ENCODE assay signal across 11 mouse cellular contexts in genomic region chr11:54884197-54884828, GRCm38 (mm10). TPM values are rescaled to one million over a fixed set of nuclear protein-coding genes. Genes with fewer than 3 reads are reported as not detected.
DNase-seq lines count a peak whose midpoint lies in the region; ATAC-seq and TF ChIP-seq lines count a peak whose summit lies in the region.
"Had no signal": no experiment of that assay in that cellular context is flagged by ENCODE, and none has a peak within 500 bp of the region (broad histone marks: within the 10 kb centered on the region; RNA-seq: fewer than 3 reads in every experiment).

No protein-coding gene starts in this region.

- TF ChIP-seq CTCF in kidney, adult 2 months (conservative IDR thresholded peaks at IDR 0.05; ENCODE audit: insufficient read depth, insufficient read length, low read depth, low read length), result no peak
- no peak for TF ChIP-seq CTCF in bone marrow, adult 2 months (IDR thresholded peaks at IDR 0.05; ENCODE audit: control insufficient read depth, insufficient read depth, low read length)
- no peak for TF ChIP-seq CTCF in liver, embryonic 14.5 days (IDR thresholded peaks at IDR 0.05; ENCODE audit: low read depth)

- H3K36me3 ChIP-seq in kidney, adult 2 months (ENCODE audit: control insufficient read depth, insufficient read depth, low read length), result no peaks in the 10 kb centered on the region
- no peaks in the 10 kb centered on the region for H3K36me3 ChIP-seq in liver, embryonic 14.5 days (replicated peaks; ENCODE audit: control insufficient read depth, insufficient read depth, low read depth)
- no peaks in the 10 kb centered on the region for H3K36me3 ChIP-seq in forebrain, embryonic 14.5 days (ENCODE audit: control insufficient read depth, insufficient read depth, low read length)
- H3K36me3 ChIP-seq in forebrain, embryonic 16.5 days (ENCODE audit: control insufficient read depth, insufficient read depth), result no peaks in the 10 kb centered on the region
- H3K36me3 ChIP-seq: embryonic facial prominence, embryonic 15.5 days; midbrain, embryonic 15.5 days had no signal

- H3K4me1 ChIP-seq in kidney, adult 2 months (ENCODE audit: control insufficient read depth, insufficient read depth, low read length), result peaks cover 35% of the 10 kb centered on the region
- H3K4me1 ChIP-seq in bone marrow, adult 2 months (ENCODE audit: control insufficient read depth, insufficient read depth, low read length), result peaks cover 6% of the 10 kb centered on the region; the same call in 1 of the 2 replicates
- peaks cover 0 to 16% of the 10 kb centered on the region in 2 experiments; a peak in 2 of 4 replicates for H3K4me1 ChIP-seq in liver, embryonic 14.5 days (replicated peaks; ENCODE audit: control insufficient read depth in 2 of 2, insufficient read depth in 2 of 2, low read length in 1 of 2)
- H3K4me1 ChIP-seq in forebrain, embryonic 14.5 days (ENCODE audit: control insufficient read depth, insufficient read depth, low read length), result no peaks in the 10 kb centered on the region; the same call in 1 of the 2 replicates
- H3K4me1 ChIP-seq in forebrain, embryonic 16.5 days (replicated peaks; ENCODE audit: control insufficient read depth, insufficient read depth, low read length), result no peaks in the 10 kb centered on the region
- H3K4me1 ChIP-seq: midbrain, embryonic 15.5 days had no signal

- DNase-seq in kidney, adult 2 months, result peak; percentile 68
- no peak for DNase-seq in kidney, postnatal 25 days
- peak; percentile 41 for DNase-seq in CD4-positive helper T cell, adult 2 months (ENCODE audit: low read depth, low spot score)
- DNase-seq in liver, embryonic 14.5 days (ENCODE audit: low read depth in 3 of 3, low spot score in 3 of 3), result no peak
- DNase-seq in forebrain, embryonic 14.5 days (ENCODE audit: low spot score), result no peak
- DNase-seq in layer of hippocampus, adult 9-10 months (ENCODE audit: low spot score), result no peak
- DNase-seq: retina, postnatal 1 day had no signal

- TF ChIP-seq POLR2A in kidney, adult 2 months (IDR thresholded peaks at IDR 0.05; ENCODE audit: low read depth, low read length), result no peak
- no peak for TF ChIP-seq POLR2A in bone marrow, adult 2 months (IDR thresholded peaks at IDR 0.05; ENCODE audit: borderline replicate concordance, control insufficient read depth, low read depth, low read length)

- H3K27me3 ChIP-seq in kidney, adult 2 months (replicated peaks; ENCODE audit: control insufficient read depth, insufficient read depth, low read length), result no peaks in the 10 kb centered on the region
- no peaks in the 10 kb centered on the region for H3K27me3 ChIP-seq in liver, embryonic 14.5 days (ENCODE audit: control insufficient read depth, insufficient read depth, low read length)
- H3K27me3 ChIP-seq in forebrain, embryonic 14.5 days (replicated peaks; ENCODE audit: control insufficient read depth, insufficient read depth, low read length), result no peaks in the 10 kb centered on the region
- no peaks in the 10 kb centered on the region for H3K27me3 ChIP-seq in forebrain, embryonic 16.5 days (replicated peaks; ENCODE audit: control insufficient read depth, insufficient read depth, low read length)
- H3K27me3 ChIP-seq: embryonic facial prominence, embryonic 15.5 days; midbrain, embryonic 15.5 days had no signal

- WGBS in kidney, adult 2 months, result 58% methylated on average over 5 of the region's 5 CpGs
- WGBS in bone marrow, adult 2 months, result 29% methylated on average over 5 of the region's 5 CpGs
- 39% methylated on average over 5 of the region's 5 CpGs for WGBS in liver, embryonic 14.5 days (ENCODE audit: insufficient replicate concordance)
- 78% methylated on average over 5 of the region's 5 CpGs for WGBS in forebrain, embryonic 14.5 days
- 85% methylated on average over 5 of the region's 5 CpGs for WGBS in forebrain, embryonic 16.5 days

- no peak for TF ChIP-seq EP300 in liver, embryonic 14.5 days (IDR thresholded peaks at IDR 0.05; ENCODE audit: low read depth)

- no peak overlapping the region for H3K4me3 ChIP-seq in kidney, adult 2 months (ENCODE audit: insufficient read depth, low read depth, low read length)
- no peak overlapping the region for H3K4me3 ChIP-seq in bone marrow, adult 2 months (replicated peaks; ENCODE audit: control insufficient read depth, low read depth, low read length)
- H3K4me3 ChIP-seq in liver, embryonic 14.5 days (ENCODE audit: insufficient read depth in 1 of 2, low read depth in 2 of 2, low read length in 2 of 2), result no peak overlapping the region
- H3K4me3 ChIP-seq in forebrain, embryonic 14.5 days (ENCODE audit: low read depth, low read length), result no peak overlapping the region
- no peak overlapping the region for H3K4me3 ChIP-seq in forebrain, embryonic 16.5 days (replicated peaks; ENCODE audit: low read length)
- H3K4me3 ChIP-seq: embryonic facial prominence, embryonic 15.5 days; midbrain, embryonic 15.5 days had no signal

- H3K9ac ChIP-seq in liver, embryonic 14.5 days (replicated peaks), result no peak overlapping the region
- no peak overlapping the region for H3K9ac ChIP-seq in forebrain, embryonic 14.5 days (ENCODE audit: low read length)
- no peak overlapping the region for H3K9ac ChIP-seq in forebrain, embryonic 16.5 days (replicated peaks; ENCODE audit: low read depth, low read length)
- H3K9ac ChIP-seq: embryonic facial prominence, embryonic 15.5 days; midbrain, embryonic 15.5 days had no signal

- no peak for ATAC-seq in liver, embryonic 14.5 days (ENCODE audit: insufficient read depth)
- ATAC-seq in forebrain, embryonic 14.5 days, result no peak
- no peak for ATAC-seq in forebrain, embryonic 16.5 days
- ATAC-seq: midbrain, embryonic 15.5 days had no signal

- H3K27ac ChIP-seq in kidney, adult 2 months (ENCODE audit: insufficient read depth, low read depth, low read length), result peak overlapping the region; percentile 82
- peak overlapping the region; percentile 78 for H3K27ac ChIP-seq in bone marrow, adult 2 months (ENCODE audit: control insufficient read depth, insufficient read depth, low read depth, low read length, poor library complexity)
- 0 out of 2 replicates have a peak overlapping the region, but pooled peaks have one; percentile 25 for H3K27ac ChIP-seq in liver, embryonic 14.5 days
- no peak overlapping the region for H3K27ac ChIP-seq in forebrain, embryonic 14.5 days (ENCODE audit: low read depth, low read length)
- no peak overlapping the region for H3K27ac ChIP-seq in forebrain, embryonic 16.5 days (ENCODE audit: low read length)
- H3K27ac ChIP-seq: embryonic facial prominence, embryonic 15.5 days; midbrain, embryonic 15.5 days had no signal

- H3K4me2 ChIP-seq in liver, embryonic 14.5 days (ENCODE audit: low read depth), result no peak overlapping the region
- H3K4me2 ChIP-seq in forebrain, embryonic 14.5 days (ENCODE audit: low read length), result no peak overlapping the region
- H3K4me2 ChIP-seq in forebrain, embryonic 16.5 days (ENCODE audit: low read length), result no peak overlapping the region
- H3K4me2 ChIP-seq: embryonic facial prominence, embryonic 15.5 days; midbrain, embryonic 15.5 days had no signal

- H3K9me3 ChIP-seq in liver, embryonic 14.5 days (ENCODE audit: control insufficient read depth, low read length), result no peaks in the 10 kb centered on the region
- H3K9me3 ChIP-seq in forebrain, embryonic 14.5 days (replicated peaks; ENCODE audit: control insufficient read depth, low read length), result no peaks in the 10 kb centered on the region
- H3K9me3 ChIP-seq in forebrain, embryonic 16.5 days (ENCODE audit: control insufficient read depth, low read length), result no peaks in the 10 kb centered on the region
- H3K9me3 ChIP-seq: embryonic facial prominence, embryonic 15.5 days; midbrain, embryonic 15.5 days had no signal

RNA-seq across cellular contexts. Expression of gene Gpx3, which starts 17.9 kb away (rescaled TPM):
- 28,844 and 31,623 TPM in 2 replicates for polyA plus RNA-seq in kidney, adult 2 months (2012; rRNA removed)
- polyA plus RNA-seq in bone marrow, adult 2 months (2011; ENCODE audit: insufficient read depth, insufficient read length, low replicate concordance, missing spikeins), result 86.6 and 132 TPM in 2 replicates
- 8.3 and 10.6 TPM in 2 replicates for polyA plus RNA-seq in liver, embryonic 14.5 days (2012; rRNA removed)
- polyA plus RNA-seq in liver, embryonic 14.5 days (2014; fragmentation: Nextera tagmentation; extraction: Ambion mirVana), result 26.4 and 27.0 TPM in 2 replicates
- 19.4 and 24.4 TPM in 2 replicates for polyA plus RNA-seq in forebrain, embryonic 14.5 days (2014; fragmentation: Nextera tagmentation; extraction: Ambion mirVana)
- 17.4 and 18.0 TPM in 2 replicates for polyA plus RNA-seq in forebrain, embryonic 16.5 days (2015; fragmentation: Nextera tagmentation; extraction: Ambion mirVana)

RNA-seq across cellular contexts. Expression of gene Hint1, which starts 18.1 kb away (rescaled TPM):
- 1,115 and 1,173 TPM in 2 replicates for polyA plus RNA-seq in kidney, adult 2 months (2012; rRNA removed)
- 192 and 249 TPM in 2 replicates for polyA plus RNA-seq in bone marrow, adult 2 months (2011; ENCODE audit: insufficient read depth, insufficient read length, low replicate concordance, missing spikeins)
- polyA plus RNA-seq in liver, embryonic 14.5 days (2012; rRNA removed), result 293 and 330 TPM in 2 replicates
- 442 and 509 TPM in 2 replicates for polyA plus RNA-seq in liver, embryonic 14.5 days (2014; fragmentation: Nextera tagmentation; extraction: Ambion mirVana)
- 757 and 875 TPM in 2 replicates for polyA plus RNA-seq in forebrain, embryonic 14.5 days (2014; fragmentation: Nextera tagmentation; extraction: Ambion mirVana)
- 685 and 697 TPM in 2 replicates for polyA plus RNA-seq in forebrain, embryonic 16.5 days (2015; fragmentation: Nextera tagmentation; extraction: Ambion mirVana)

RNA-seq across cellular contexts. Expression of gene Lyrm7, which starts 23.6 kb away (rescaled TPM):
- polyA plus RNA-seq in kidney, adult 2 months (2012; rRNA removed), result 1.4 and 3.9 TPM in 2 replicates
- polyA plus RNA-seq in bone marrow, adult 2 months (2011; ENCODE audit: insufficient read depth, insufficient read length, low replicate concordance, missing spikeins), result 2.2 and 11.4 TPM in 2 replicates
- 1.8 and 2.0 TPM in 2 replicates for polyA plus RNA-seq in liver, embryonic 14.5 days (2012; rRNA removed)
- 5.4 and 6.4 TPM in 2 replicates for polyA plus RNA-seq in liver, embryonic 14.5 days (2014; fragmentation: Nextera tagmentation; extraction: Ambion mirVana)
- polyA plus RNA-seq in forebrain, embryonic 14.5 days (2014; fragmentation: Nextera tagmentation; extraction: Ambion mirVana), result 11.4 and 13.2 TPM in 2 replicates
- 14.2 and 17.6 TPM in 2 replicates for polyA plus RNA-seq in forebrain, embryonic 16.5 days (2015; fragmentation: Nextera tagmentation; extraction: Ambion mirVana)

Comparison
In these comparisons a context has a peak if more than half of its experiments do, and no peak if none do; other contexts are left out.
1. DNase-seq: peak in kidney, adult 2 months (single experiment) and CD4-positive helper T cell, adult 2 months (single experiment); none in kidney, postnatal 25 days (0 of 2), liver, embryonic 14.5 days (0 of 3), forebrain, embryonic 14.5 days (single experiment) and layer of hippocampus, adult 9-10 months (single experiment).
2. H3K27ac ChIP-seq: peak in kidney, adult 2 months (single experiment), bone marrow, adult 2 months (single experiment) and liver, embryonic 14.5 days (single experiment); none in forebrain, embryonic 14.5 days (single experiment) and forebrain, embryonic 16.5 days (single experiment).
3. RNA of gene Gpx3, which starts 17.9 kb away (polyA plus RNA-seq): 28,844 to 31,623 TPM in kidney, adult 2 months; 86.6 to 132 TPM in bone marrow, adult 2 months, 8.3 to 27.0 TPM in liver, embryonic 14.5 days, 19.4 to 24.4 TPM in forebrain, embryonic 14.5 days and 17.4 to 18.0 TPM in forebrain, embryonic 16.5 days; every median in the first group is over 100 times any median in the second.